Mouse (Mus musculus) small intestine, adult 2 months (tissue): ENCODE measurements around the gene Dcst2.

Experiments
- CTCF ChIP-seq: fragments of 200-500 bp; IDR thresholded peaks from 2 replicates; pipeline ENCODE4 v1.5.1; 2012; ENCODE audit warnings: low read depth, mild to moderate bottlenecking, control low read depth, inconsistent platforms, low read length, moderate library complexity, mixed read lengths; ENCODE audit not compliant: insufficient replicate concordance, insufficient read length; ENCODE audit errors: extremely low read depth
- POLR2A ChIP-seq: fragments of 200-500 bp; IDR thresholded peaks from 2 replicates; pipeline ENCODE4 v1.6.1; 2012; ENCODE audit warnings: low read depth, mild to moderate bottlenecking, control low read depth, inconsistent platforms, low read length, moderate library complexity

DNA sequence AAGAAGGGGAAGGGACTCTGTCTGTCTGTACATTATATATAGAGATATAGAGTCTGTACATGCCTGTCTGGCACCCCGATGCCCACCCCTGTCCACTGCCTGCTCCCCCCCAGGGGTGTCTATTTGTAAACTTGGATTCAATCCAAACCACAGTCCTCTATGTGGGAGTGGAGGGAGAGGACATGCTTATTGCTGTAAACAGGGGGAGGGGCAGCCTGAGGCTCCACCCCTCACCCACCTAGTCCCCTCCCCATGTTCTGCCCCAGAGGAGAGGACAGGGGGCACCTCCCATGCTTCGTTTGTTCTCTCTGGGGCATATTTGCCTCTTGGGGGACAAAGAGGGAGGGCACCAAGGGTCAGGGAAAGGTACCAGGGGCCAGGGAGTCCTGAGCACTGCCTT, 47.0 kb upstream of the Dcst2 start:
- no peak for TF ChIP-seq CTCF
- no peak for TF ChIP-seq POLR2A
